Mouse (Mus musculus): Measurements from ENCODE around the gene Daglb.
A peak's percentile ranks its signal among the peaks of the same experiment; 100 is the strongest.

GRCm38 (mm10) chr5:143497451-143497850, 33.1 kb downstream of the Daglb start:
- TF ChIP-seq CTCF (IDR thresholded peaks at IDR 0.05; ENCODE audit: low read depth) (peak; percentile 50), EP300 (optimal IDR thresholded peaks at IDR 0.05) (no peak)

Measured in stomach, postnatal 0 days (tissue).